Mouse (Mus musculus) cerebellum, adult 2 months (tissue): ENCODE data around the gene Tdrd5. TPM values are rescaled to one million over a fixed set of nuclear protein-coding genes. Genes with fewer than 3 reads are reported as not detected.

Experiments
- DNase-seq, 2 experiments: peaks; one replicate each; pipeline ENCODE4 v3.0.0; 2021
- H3K27ac ChIP-seq: fragments of 200-500 bp; 2 replicates; pipeline ENCODE4 v1.5.1; 2012; ENCODE audit warnings: low read length, control low read depth, inconsistent platforms; ENCODE audit not compliant: insufficient read depth
- H3K27me3 ChIP-seq: fragments of 200-500 bp; 2 replicates; pipeline ENCODE4 v1.6.1; 2012; ENCODE audit warnings: inconsistent platforms, mild to moderate bottlenecking, low read length, moderate library complexity; ENCODE audit not compliant: control insufficient read depth, insufficient read depth
- H3K4me1 ChIP-seq: fragments of 200-500 bp; 2 replicates; pipeline ENCODE4 v1.6.1; 2011; ENCODE audit warnings: low read length; ENCODE audit not compliant: control insufficient read depth, insufficient read depth
- H3K4me3 ChIP-seq: fragments of 200-500 bp; replicated peaks from 2 replicates; pipeline ENCODE3; 2011; ENCODE audit warnings: mild to moderate bottlenecking, low read depth, low read length, control low read depth; ENCODE audit not compliant: insufficient read depth
- CTCF ChIP-seq: fragments of 200-500 bp; IDR thresholded peaks from 2 replicates; pipeline ENCODE4 v1.5.1; 2011; ENCODE audit warnings: low read depth, mild to moderate bottlenecking, control low read depth, low read length, moderate library complexity, borderline replicate concordance; ENCODE audit not compliant: insufficient read depth
- POLR2A ChIP-seq: fragments of 200-500 bp; IDR thresholded peaks from 2 replicates; pipeline ENCODE4 v1.6.1; 2011; ENCODE audit warnings: low read length, control low read depth, borderline replicate concordance; ENCODE audit not compliant: insufficient read depth
- WGBS: fragments of 180-500 bp; shearing (Covaris S2); methylation state at CpG from one replicate; pipeline ENCODE4 v1.1.7; 2018; 5-methylcytosine and 5-hydroxymethylcytosine counted together
- polyA plus RNA-seq: library from polyadenylated mRNA; depleted of rRNA; stranded (reverse); fragments of >200 nt; gene quantifications from 2 replicates; pipeline ENCODE4 v1.2.3, GENCODE M21; 2012

Gene Tdrd5
- polyA plus RNA-seq, 1 experiment = 1.3 TPM

DNA sequence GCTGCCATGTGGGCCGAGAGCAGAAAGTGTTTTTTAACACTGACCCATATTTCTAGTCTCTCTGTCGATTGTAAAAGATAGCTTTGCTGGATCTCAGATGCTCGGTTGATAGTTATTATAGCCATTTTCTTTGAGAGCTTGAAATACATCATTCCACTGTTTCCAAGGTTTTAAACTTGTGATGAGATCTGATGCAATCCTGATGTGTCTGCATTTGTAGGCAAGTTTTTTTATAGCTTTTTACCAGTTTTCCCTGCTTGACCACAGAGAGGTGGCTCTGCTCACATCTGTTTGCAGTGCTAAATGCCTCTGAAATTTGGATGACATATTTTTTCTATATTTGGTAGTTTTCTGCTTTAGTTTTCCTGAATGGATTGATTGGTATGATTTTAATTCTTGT, 55.6 kb downstream of the Tdrd5 start:
- Histone ChIP-seq H3K27ac (no peak overlapping the region), H3K4me3 (no peak overlapping the region), H3K27me3 (no peaks in the 10 kb centered on the region), H3K4me1 (no peaks in the 10 kb centered on the region)
- DNase-seq = no peak
- TF ChIP-seq POLR2A (no peak), CTCF (no peak)
- 88% methylated on average over 3 of the region's 3 CpGs for WGBS

- no peaks in the 10 kb centered on the region for H3K27me3 ChIP-seq
- TF ChIP-seq POLR2A (no peak), CTCF (peak; percentile 84)
- WGBS = 6% methylated on average over 14 of the region's 14 CpGs
- peak; percentile 21 to 37 for DNase-seq
- no peak overlapping the region for H3K4me3 ChIP-seq
- no peak overlapping the region for H3K27ac ChIP-seq
- no peaks in the 10 kb centered on the region for H3K4me1 ChIP-seq
These were observed 61.6 kb downstream of the Tdrd5 start for GRCm38 (mm10) chr1:156241713-156242348.

- H3K4me1 ChIP-seq = no peaks in the 10 kb centered on the region
- H3K27me3 ChIP-seq = no peaks in the 10 kb centered on the region
- DNase-seq = peak in 1 of 2 experiments; percentile 3
- no peak overlapping the region for H3K27ac ChIP-seq
- TF ChIP-seq CTCF = peak; percentile 23; the same call in 1 of the 2 replicates
- no peak for TF ChIP-seq POLR2A
- H3K4me3 ChIP-seq = no peak overlapping the region
- WGBS = 47% methylated on average over 2 of the region's 2 CpGs
These were observed 62.4 kb downstream of the Tdrd5 start for GRCm38 (mm10) chr1:156241035-156241434.

DNA sequence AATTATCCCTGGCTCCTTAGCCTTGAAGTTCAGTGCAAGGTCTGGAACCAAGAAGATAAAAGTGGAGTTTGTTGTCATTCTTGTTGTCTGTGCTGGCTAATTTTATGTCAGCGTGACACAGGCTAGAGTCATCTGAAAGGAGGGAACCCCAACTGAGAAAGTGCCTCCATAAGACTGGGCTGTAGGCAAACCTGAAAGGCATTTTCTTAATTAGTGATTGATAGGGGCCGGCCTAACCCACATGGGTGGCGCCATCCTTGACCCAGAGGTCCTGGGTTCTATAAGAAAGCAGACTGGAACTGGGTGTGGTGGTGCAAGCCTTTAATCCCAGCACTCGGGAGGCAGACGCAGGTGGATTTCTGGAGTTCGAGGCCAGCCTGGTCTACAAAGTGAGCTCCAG, 72.3 kb downstream of the Tdrd5 start:
- no peak overlapping the region for H3K27ac ChIP-seq

DNA sequence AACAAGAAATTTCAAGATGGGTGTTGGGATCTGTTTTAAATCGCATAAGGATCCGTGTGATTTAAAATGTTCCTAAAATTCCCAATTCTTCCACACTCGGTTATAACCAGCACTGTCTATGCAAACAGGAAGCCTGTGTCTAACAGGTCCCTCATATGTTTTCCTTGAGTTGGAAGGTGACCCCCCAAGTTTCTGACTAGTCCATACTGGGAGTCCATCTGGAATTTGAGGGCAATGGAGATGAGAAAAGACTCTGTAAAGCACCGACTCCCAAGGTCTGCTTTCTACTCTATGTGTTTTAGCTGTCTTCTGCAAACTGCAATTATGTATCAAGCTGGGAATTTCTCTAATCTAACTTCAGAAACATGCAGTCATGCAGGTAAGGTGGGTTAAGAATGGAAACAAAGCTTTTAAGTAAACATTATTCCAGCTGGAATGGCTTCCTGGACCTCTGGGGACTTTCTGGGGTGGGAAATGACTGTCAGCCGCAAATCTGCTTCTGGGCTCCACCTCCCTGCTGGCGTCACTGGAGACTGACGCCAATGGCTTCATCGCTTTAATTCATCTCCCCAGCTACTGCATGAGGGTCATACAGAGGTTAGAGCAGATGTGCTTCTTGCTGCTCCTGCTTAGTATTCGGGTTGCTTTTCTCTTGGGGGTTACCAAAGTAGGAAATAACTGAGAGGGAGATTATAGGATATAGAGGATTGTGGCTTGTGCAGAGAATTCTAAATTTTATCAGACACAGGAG, 73.0 kb downstream of the Tdrd5 start:
- no peaks in the 10 kb centered on the region for H3K4me1 ChIP-seq
- no peak overlapping the region for H3K4me3 ChIP-seq
- no peak for DNase-seq
- H3K27ac ChIP-seq = no peak overlapping the region
- 46% methylated on average over 9 of the region's 9 CpGs for WGBS
- H3K27me3 ChIP-seq = no peaks in the 10 kb centered on the region
- no peak for TF ChIP-seq CTCF
- TF ChIP-seq POLR2A = no peak

More for the DNA sequence above, 72.3 kb downstream of the Tdrd5 start:
- WGBS = 85% methylated on average over 6 of the region's 6 CpGs
- TF ChIP-seq CTCF (no peak), POLR2A (no peak)
- DNase-seq = no peak
- H3K4me1 ChIP-seq = no peaks in the 10 kb centered on the region
- H3K27me3 ChIP-seq = no peaks in the 10 kb centered on the region
- no peak overlapping the region for H3K4me3 ChIP-seq

DNA sequence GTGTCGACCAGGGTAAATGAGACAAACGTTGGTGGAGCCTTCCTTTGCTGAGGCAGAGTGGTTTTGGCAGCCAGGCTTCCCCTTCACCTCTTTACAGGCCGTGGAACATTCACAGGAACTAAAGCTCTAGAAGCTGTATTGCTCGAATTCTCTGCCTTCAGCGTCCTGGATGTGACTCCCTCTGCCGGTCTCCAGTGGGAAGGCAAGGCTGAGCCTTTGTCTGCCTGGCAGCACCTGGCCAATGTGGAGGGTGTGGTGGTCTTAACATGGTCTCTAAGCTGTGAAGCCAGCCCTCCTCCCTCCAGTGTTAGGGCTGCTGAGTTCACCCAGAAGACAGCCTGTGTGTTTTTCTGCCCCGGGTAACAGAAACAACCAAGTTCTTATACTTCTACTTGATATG, 74.0 kb downstream of the Tdrd5 start:
- H3K4me3 ChIP-seq = no peak overlapping the region
- 32% methylated on average over 7 of the region's 7 CpGs for WGBS
- TF ChIP-seq CTCF (peak; percentile 61), POLR2A (no peak)
- DNase-seq = peak; percentile 10 to 31
- no peaks in the 10 kb centered on the region for H3K4me1 ChIP-seq
- no peak overlapping the region for H3K27ac ChIP-seq
- no peaks in the 10 kb centered on the region for H3K27me3 ChIP-seq

DNA sequence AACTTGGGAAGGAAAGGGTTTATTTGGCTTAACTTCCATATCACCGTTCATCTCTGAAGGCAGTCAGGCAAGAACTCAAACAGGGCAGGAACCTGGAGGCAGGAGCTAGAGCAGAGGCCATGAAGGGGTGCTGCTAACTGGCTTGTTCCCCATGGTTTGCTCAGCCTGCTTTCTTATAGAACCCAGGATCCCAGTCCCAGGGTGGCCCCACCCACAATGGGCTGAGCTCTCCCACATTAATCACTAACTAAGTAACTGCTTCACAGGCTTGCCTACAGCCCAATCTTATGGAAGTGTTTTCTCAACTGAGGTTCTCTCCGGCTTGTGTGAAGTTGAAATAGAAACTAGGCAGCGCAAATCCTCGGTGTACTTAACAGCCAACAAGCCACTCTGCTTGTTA, 74.7 kb downstream of the Tdrd5 start:
- no peak for TF ChIP-seq POLR2A
- 77% methylated on average over 4 of the region's 4 CpGs for WGBS

GRCm38 (mm10) chr1:156226903-156227302, 76.6 kb downstream of the Tdrd5 start:
- Histone ChIP-seq H3K4me3 (no peak overlapping the region), H3K27ac (no peak overlapping the region), H3K4me1 (no peaks in the 10 kb centered on the region), H3K27me3 (no peaks in the 10 kb centered on the region)
- WGBS = 41% methylated on average over 5 of the region's 5 CpGs
- no peak for DNase-seq
- no peak for TF ChIP-seq CTCF
- no peak for TF ChIP-seq POLR2A

More for the DNA sequence above, 74.7 kb downstream of the Tdrd5 start:
- no peak for DNase-seq
- Histone ChIP-seq H3K4me1 (no peaks in the 10 kb centered on the region), H3K27ac (no peak overlapping the region), H3K27me3 (no peaks in the 10 kb centered on the region), H3K4me3 (no peak overlapping the region)
